Mouse (Mus musculus): Measurements from ENCODE around the gene Smim9. TPM values are rescaled to one million over a fixed set of nuclear protein-coding genes. Genes with fewer than 3 reads are reported as not detected.

Gene Smim9
- polyA plus RNA-seq, 1 experiment: not detected

Other genes with a start within 250 kb of the Smim9 start
- gene Gab3, start 78.3 kb downstream of the Smim9 start, polyA plus RNA-seq (2012; rRNA removed): 0.63 and 1.2 TPM in 2 replicates
- gene Dkc1, start 67.9 kb downstream of the Smim9 start, polyA plus RNA-seq (2012; rRNA removed): 9.1 and 9.5 TPM in 2 replicates
- 43.1 and 55.6 TPM in 2 replicates for gene Mpp1, start 32.8 kb downstream of the Smim9 start, polyA plus RNA-seq (2012; rRNA removed)
- gene Fundc2, start 218.6 kb upstream of the Smim9 start, polyA plus RNA-seq (2012; rRNA removed): 11.2 and 11.3 TPM in 2 replicates
- gene F8, start 218.8 kb upstream of the Smim9 start, polyA plus RNA-seq (2012; rRNA removed): 2.0 and 2.1 TPM in 2 replicates

Measured in gonadal fat pad, adult 2 months (tissue).